Mouse (Mus musculus): ENCODE measurements around the gene Alyref. TPM values are rescaled to one million over a fixed set of nuclear protein-coding genes. Genes with fewer than 3 reads are reported as not detected.
"Not testable (repeated sequence)": the region's sequence is repeated elsewhere in the genome, so short reads cannot be mapped to it uniquely, and the experiment has no call there.

Gene Alyref
- polyA plus RNA-seq, 1 experiment from 2014 or later = 494 TPM

GRCm38 (mm10) chr11:120582982-120583293 lies 15.2 kb downstream of the Alyref start:
- ATAC-seq (replicated peaks; ENCODE audit: low FRiP score); H3K9me3 ChIP-seq (replicated peaks); H3K9ac ChIP-seq; H3K4me3 ChIP-seq (replicated peaks); H3K4me2 ChIP-seq; H3K27me3 ChIP-seq: not testable (repeated sequence)
- Histone ChIP-seq H3K4me1 (peaks cover 39% of the 10 kb centered on the region), H3K27ac (peak overlapping the region; percentile 94; the same call in 1 of the 2 replicates), H3K36me3 (peaks cover 66% of the 10 kb centered on the region)
- WGBS = 92% methylated on average over 2 of the region's 2 CpGs

- H3K27ac ChIP-seq = peak overlapping the region; percentile 94
- no peaks in the 10 kb centered on the region for H3K27me3 ChIP-seq
- no peak for ATAC-seq (replicated peaks; ENCODE audit: low FRiP score)
- H3K9ac ChIP-seq = peak overlapping the region; percentile 96
- H3K36me3 ChIP-seq = peaks cover 66% of the 10 kb centered on the region
- H3K4me2 ChIP-seq = peak overlapping the region; percentile 90
- H3K4me1 ChIP-seq = peaks cover 44% of the 10 kb centered on the region
- WGBS = 71% methylated on average over 8 of the region's 8 CpGs
- H3K4me3 ChIP-seq (replicated peaks) = peak overlapping the region; percentile 95
- H3K9me3 ChIP-seq (replicated peaks) = no peaks in the 10 kb centered on the region
These were observed 15.7 kb downstream of the Alyref start for GRCm38 (mm10) chr11:120582268-120582981.

GRCm38 (mm10) chr11:120581490-120582267 lies 16.5 kb downstream of the Alyref start, which contains the start of gene Arhgdia:
Arhgdia (minus strand) TSS chr11:120581624.
- peaks cover 62% of the 10 kb centered on the region for H3K36me3 ChIP-seq
- 5% methylated on average over 66 of the region's 75 CpGs for WGBS

GRCm38 (mm10) chr11:120580871-120581331 lies 17.3 kb downstream of the Alyref start:
- peaks cover 55% of the 10 kb centered on the region for H3K36me3 ChIP-seq
- H3K4me1 ChIP-seq = peaks cover 48% of the 10 kb centered on the region
- no peaks in the 10 kb centered on the region for H3K27me3 ChIP-seq
- ATAC-seq (replicated peaks; ENCODE audit: low FRiP score) = peak; percentile 30; the same call in 1 of the 2 replicates
- peak overlapping the region; percentile 96 for H3K9ac ChIP-seq
- peak overlapping the region; percentile 95 for H3K4me3 ChIP-seq (replicated peaks)
- H3K27ac ChIP-seq = peak overlapping the region; percentile 94
- no peaks in the 10 kb centered on the region for H3K9me3 ChIP-seq (replicated peaks)
- H3K4me2 ChIP-seq = peak overlapping the region; percentile 90
- 1% methylated on average over 43 of the region's 44 CpGs for WGBS

More at GRCm38 (mm10) chr11:120581490-120582267, 16.5 kb downstream of the Alyref start, which contains the start of gene Arhgdia:
- H3K9me3 ChIP-seq (replicated peaks) = no peaks in the 10 kb centered on the region
- peak within 1 kb of the TSS; percentile 90 for H3K4me2 ChIP-seq
- ATAC-seq (replicated peaks; ENCODE audit: low FRiP score) = peak; percentile 15; the same call in 1 of the 2 replicates
- peaks cover 48% of the 10 kb centered on the region for H3K4me1 ChIP-seq
- H3K4me3 ChIP-seq (replicated peaks) = peak within 1 kb of the TSS; percentile 95
- no peaks in the 10 kb centered on the region for H3K27me3 ChIP-seq
- peak within 1 kb of the TSS; percentile 96 for H3K9ac ChIP-seq
- H3K27ac ChIP-seq = peak within 1 kb of the TSS; percentile 94

- H3K4me2 ChIP-seq = peak overlapping the region; percentile 90
- no peak for ATAC-seq (replicated peaks; ENCODE audit: low FRiP score)
- no peaks in the 10 kb centered on the region for H3K27me3 ChIP-seq
- peak overlapping the region; percentile 96 for H3K9ac ChIP-seq
- peak overlapping the region; percentile 95 for H3K4me3 ChIP-seq (replicated peaks)
- H3K4me1 ChIP-seq = peaks cover 48% of the 10 kb centered on the region
- H3K27ac ChIP-seq = peak overlapping the region; percentile 94
- 56% methylated on average over 7 of the region's 7 CpGs for WGBS
- H3K36me3 ChIP-seq = peaks cover 47% of the 10 kb centered on the region
- no peaks in the 10 kb centered on the region for H3K9me3 ChIP-seq (replicated peaks)
These were observed 18.0 kb downstream of the Alyref start for GRCm38 (mm10) chr11:120580190-120580589.

GRCm38 (mm10) chr11:120579316-120580107 lies 18.7 kb downstream of the Alyref start:
- Histone ChIP-seq H3K4me3 (replicated peaks) (peak overlapping the region; percentile 95), H3K9ac (peak overlapping the region; percentile 96), H3K36me3 (peaks cover 41% of the 10 kb centered on the region), H3K9me3 (replicated peaks) (no peaks in the 10 kb centered on the region), H3K27ac (peak overlapping the region; percentile 94), H3K27me3 (no peaks in the 10 kb centered on the region), H3K4me2 (peak overlapping the region; percentile 90), H3K4me1 (peaks cover 51% of the 10 kb centered on the region)
- peak; percentile 12; the same call in 1 of the 2 replicates for ATAC-seq (replicated peaks; ENCODE audit: low FRiP score)
- WGBS = 45% methylated on average over 15 of the region's 15 CpGs

GRCm38 (mm10) chr11:120578694-120579243 lies 19.4 kb downstream of the Alyref start:
- ATAC-seq (replicated peaks; ENCODE audit: low FRiP score) = 0 out of 2 replicates have a peak, but pooled peaks have one; percentile 10
- Histone ChIP-seq H3K4me3 (replicated peaks) (peak overlapping the region; percentile 95; the same call in 1 of the 2 replicates), H3K4me2 (0 out of 2 replicates have a peak overlapping the region, but pooled peaks have one; percentile 90), H3K27ac (peak overlapping the region; percentile 94), H3K9me3 (replicated peaks) (no peaks in the 10 kb centered on the region), H3K27me3 (no peaks in the 10 kb centered on the region), H3K36me3 (peaks cover 33% of the 10 kb centered on the region), H3K4me1 (peaks cover 56% of the 10 kb centered on the region), H3K9ac (no peak overlapping the region)
- WGBS = 63% methylated on average over 11 of the region's 11 CpGs

- WGBS = 69% methylated on average over 10 of the region's 10 CpGs
- peak overlapping the region; percentile 94 for H3K27ac ChIP-seq
These were observed 20.0 kb downstream of the Alyref start for GRCm38 (mm10) chr11:120578024-120578693.

GRCm38 (mm10) chr11:120577211-120578023 lies 20.7 kb downstream of the Alyref start:
- Histone ChIP-seq H3K9me3 (replicated peaks) (no peaks in the 10 kb centered on the region), H3K9ac (no peak overlapping the region), H3K27me3 (no peaks in the 10 kb centered on the region), H3K36me3 (peaks cover 28% of the 10 kb centered on the region), H3K4me1 (peaks cover 53% of the 10 kb centered on the region), H3K27ac (peak overlapping the region; percentile 94), H3K4me2 (no peak overlapping the region), H3K4me3 (replicated peaks) (no peak overlapping the region)
- 78% methylated on average over 7 of the region's 7 CpGs for WGBS
- ATAC-seq (replicated peaks; ENCODE audit: low FRiP score) = no peak

More at GRCm38 (mm10) chr11:120578024-120578693, 20.0 kb downstream of the Alyref start:
- no peak overlapping the region for H3K9ac ChIP-seq
- no peaks in the 10 kb centered on the region for H3K27me3 ChIP-seq
- H3K4me3 ChIP-seq (replicated peaks) = no peak overlapping the region
- H3K4me1 ChIP-seq = peaks cover 56% of the 10 kb centered on the region
- peaks cover 32% of the 10 kb centered on the region for H3K36me3 ChIP-seq
- no peak for ATAC-seq (replicated peaks; ENCODE audit: low FRiP score)
- H3K9me3 ChIP-seq (replicated peaks) = no peaks in the 10 kb centered on the region
- H3K4me2 ChIP-seq = no peak overlapping the region

- no peaks in the 10 kb centered on the region for H3K9me3 ChIP-seq (replicated peaks)
- H3K27ac ChIP-seq = peak overlapping the region; percentile 94
- H3K4me3 ChIP-seq (replicated peaks) = no peak overlapping the region
- WGBS = 84% methylated on average over 3 of the region's 3 CpGs
- H3K36me3 ChIP-seq = peaks cover 29% of the 10 kb centered on the region
- ATAC-seq (replicated peaks; ENCODE audit: low FRiP score) = no peak
- H3K27me3 ChIP-seq = no peaks in the 10 kb centered on the region
- H3K9ac ChIP-seq = no peak overlapping the region
- no peak overlapping the region for H3K4me2 ChIP-seq
- H3K4me1 ChIP-seq = peaks cover 50% of the 10 kb centered on the region
These were observed 21.7 kb downstream of the Alyref start for GRCm38 (mm10) chr11:120576365-120576981.
